Mouse (Mus musculus): ENCODE measurements around the gene Ncs1. TPM values are rescaled to one million over a fixed set of nuclear protein-coding genes. Genes with fewer than 3 reads are reported as not detected.

Gene Ncs1
- polyA plus RNA-seq, 1 experiment from 2014 or later: 8.5 TPM

DNA sequence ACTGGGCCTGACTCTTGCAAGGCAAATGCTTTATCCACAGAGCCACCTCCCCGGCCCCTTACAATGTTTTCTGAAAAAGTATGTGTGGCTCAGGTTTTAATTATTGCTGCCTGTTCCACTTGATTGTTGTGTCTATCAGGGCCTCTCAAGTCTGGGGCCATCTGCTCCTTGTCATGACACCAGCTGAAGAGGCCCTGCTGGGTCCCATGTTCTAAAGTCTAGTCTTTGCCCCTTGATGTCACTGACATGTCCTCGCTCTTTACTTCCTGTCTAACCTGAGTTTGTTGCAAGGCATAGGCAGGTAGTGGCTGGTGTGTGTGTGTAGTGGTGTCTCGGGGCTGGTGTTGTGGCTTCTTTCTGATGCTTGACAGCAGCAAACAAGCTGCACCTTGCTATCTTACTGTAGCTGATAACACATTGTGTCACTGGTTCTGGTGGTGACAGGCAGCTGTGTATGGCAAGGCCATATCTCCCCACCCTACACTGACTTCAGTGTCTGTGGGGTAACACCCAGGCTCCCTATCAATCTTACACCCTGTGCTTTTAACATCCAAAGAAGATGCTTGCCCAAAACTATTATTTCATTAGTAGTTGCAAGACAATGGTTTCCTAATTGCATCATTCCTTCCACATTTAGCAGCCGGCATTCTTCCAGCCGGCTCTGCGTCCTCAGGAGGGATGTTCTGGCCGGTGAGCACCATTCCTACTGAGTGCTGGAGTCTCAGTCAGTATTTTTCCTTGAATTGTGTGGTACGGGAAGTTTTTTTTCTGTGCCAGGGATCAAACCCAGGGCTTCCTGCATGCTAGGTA is 96.3 kb downstream of the Ncs1 start:
- no peak overlapping the region for H3K4me3 ChIP-seq (ENCODE audit: low read depth, low read length)
- DNase-seq (ENCODE audit: low spot score) (no peak), ATAC-seq (replicated peaks; ENCODE audit: low FRiP score) (no peak)
- no peaks in the 10 kb centered on the region for H3K9me3 ChIP-seq (ENCODE audit: control insufficient read depth, low read length)
- H3K4me1 ChIP-seq (replicated peaks; ENCODE audit: control insufficient read depth, insufficient read depth, low read length): 0 out of 2 replicates have a peak, but pooled peaks cover 3% of the 10 kb centered on the region
- H3K4me2 ChIP-seq: no peak overlapping the region
- no peak overlapping the region for H3K9ac ChIP-seq (ENCODE audit: low read depth, low read length)
- 68% methylated on average over 8 of the region's 8 CpGs for WGBS
- H3K36me3 ChIP-seq (ENCODE audit: control insufficient read depth, insufficient read depth, low read length): no peaks in the 10 kb centered on the region
- H3K27me3 ChIP-seq (replicated peaks; ENCODE audit: control insufficient read depth, insufficient read depth, low read length): no peaks in the 10 kb centered on the region
- H3K27ac ChIP-seq (ENCODE audit: low read depth, low read length): no peak overlapping the region

Other genes starting within 250 kb of the Ncs1 start
- 19.3 and 20.6 TPM in 2 replicates for gene Fnbp1, start 103.8 kb upstream of the Ncs1 start, polyA plus RNA-seq (2014; fragmentation: Nextera tagmentation; extraction: Ambion mirVana)
- gene Gpr107, start 93.5 kb upstream of the Ncs1 start, polyA plus RNA-seq (2014; fragmentation: Nextera tagmentation; extraction: Ambion mirVana): 17.3 and 21.5 TPM in 2 replicates
- gene Hmcn2, start 68.6 kb downstream of the Ncs1 start, polyA plus RNA-seq (2014; fragmentation: Nextera tagmentation; extraction: Ambion mirVana): 0.10 and 0.38 TPM in 2 replicates
- 65.1 and 72.4 TPM in 2 replicates for gene Ass1, start 224.4 kb downstream of the Ncs1 start, polyA plus RNA-seq (2014; fragmentation: Nextera tagmentation; extraction: Ambion mirVana)